Mouse (Mus musculus) lung, embryonic 15.5 days (tissue): ENCODE measurements around the gene Lcn11. TPM values are rescaled to one million over a fixed set of nuclear protein-coding genes. Genes with fewer than 3 reads are reported as not detected.

ENCODE experiments used
- polyA plus RNA-seq: library from polyadenylated mRNA; unstranded; fragments of >200 nt; fragmentation: Nextera tagmentation; extraction: Ambion mirVana; gene quantifications from 2 replicates; pipeline ENCODE4 v1.2.1, GENCODE M21; 2015

Gene Lcn11
- polyA plus RNA-seq, 1 experiment from 2014 or later = not detected

Other genes with a start within 250 kb of the Lcn11 start
- gene Traf2, start 230.1 kb upstream of the Lcn11 start, polyA plus RNA-seq = 37.1 and 41.3 TPM in 2 replicates
- gene Edf1, start 219.2 kb upstream of the Lcn11 start, polyA plus RNA-seq = 311 and 323 TPM in 2 replicates
- 4.5 and 7.1 TPM in 2 replicates for gene Mamdc4, start 202.2 kb upstream of the Lcn11 start, polyA plus RNA-seq
- gene Phpt1, start 201.8 kb upstream of the Lcn11 start, polyA plus RNA-seq = 163 and 177 TPM in 2 replicates
- gene Ajm1, start 195.3 kb upstream of the Lcn11 start, polyA plus RNA-seq = 0.09 TPM in 1 of 2 replicates, not detected in the other
- gene Rabl6, start 168.5 kb upstream of the Lcn11 start, polyA plus RNA-seq = 74.0 and 75.2 TPM in 2 replicates
- 0.17 and 0.45 TPM in 2 replicates for gene Ccdc183, start 159.3 kb upstream of the Lcn11 start, polyA plus RNA-seq
- 26.8 and 27.2 TPM in 2 replicates for gene Tmem141, start 155.0 kb upstream of the Lcn11 start, polyA plus RNA-seq
- gene Fcna, start 149.0 kb upstream of the Lcn11 start, polyA plus RNA-seq = 2.4 and 3.6 TPM in 2 replicates
- gene Lcn8, start 123.9 kb upstream of the Lcn11 start, polyA plus RNA-seq = 0.26 and 0.40 TPM in 2 replicates
- not detected in 2 replicates for gene Lcn5, start 119.1 kb upstream of the Lcn11 start, polyA plus RNA-seq
- gene Lcn6, start 100.2 kb upstream of the Lcn11 start, polyA plus RNA-seq = not detected in 2 replicates
- gene Lcn10, start 94.3 kb upstream of the Lcn11 start, polyA plus RNA-seq = not detected in 2 replicates
- gene Obp2a, start 77.0 kb upstream of the Lcn11 start, polyA plus RNA-seq = not detected in 2 replicates
- 64.4 and 69.3 TPM in 2 replicates for gene Bmyc, start 70.3 kb upstream of the Lcn11 start, polyA plus RNA-seq
- gene Obp2b, start 40.0 kb upstream of the Lcn11 start, polyA plus RNA-seq = not detected in 2 replicates
- not detected in 2 replicates for gene Lcn3, start 11.4 kb upstream of the Lcn11 start, polyA plus RNA-seq
- not detected in 2 replicates for gene Gm13539, start 5.2 kb downstream of the Lcn11 start, polyA plus RNA-seq
- not detected in 2 replicates for gene Glt6d1, start 38.8 kb downstream of the Lcn11 start, polyA plus RNA-seq
- not detected in 2 replicates for gene Lcn9, start 46.1 kb downstream of the Lcn11 start, polyA plus RNA-seq
- not detected in 2 replicates for gene Sohlh1, start 70.2 kb downstream of the Lcn11 start, polyA plus RNA-seq
- 0.14 and 0.22 TPM in 2 replicates for gene Kcnt1, start 86.7 kb downstream of the Lcn11 start, polyA plus RNA-seq
- gene Camsap1, start 206.3 kb downstream of the Lcn11 start, polyA plus RNA-seq = 14.8 and 20.4 TPM in 2 replicates
- 70.3 and 71.7 TPM in 2 replicates for gene Ubac1, start 244.7 kb downstream of the Lcn11 start, polyA plus RNA-seq